Mouse (Mus musculus) forebrain, embryonic 15.5 days (tissue): Measurements from ENCODE around the gene Ubac2. TPM values are rescaled to one million over a fixed set of nuclear protein-coding genes. Genes with fewer than 3 reads are reported as not detected.

Experiments used
- ATAC-seq: fragments of 200-750 bp; cut with Nextera tagmentation; replicated peaks from 2 replicates; pipeline ENCODE4 v1.8.0; 2017; ENCODE audit warnings: mild to moderate bottlenecking, moderate TSS enrichment, moderate library complexity
- H3K27ac ChIP-seq: fragments of 300-500 bp; sonication (generic); replicated peaks from 2 replicates; pipeline ENCODE4 v1.5.1; 2015; ENCODE audit warnings: mild to moderate bottlenecking, inconsistent platforms
- H3K27me3 ChIP-seq: fragments of 300-500 bp; sonication (generic); 2 replicates; pipeline ENCODE4 v1.6.1; 2015; ENCODE audit warnings: inconsistent platforms
- H3K36me3 ChIP-seq: fragments of 300-500 bp; sonication (generic); 2 replicates; pipeline ENCODE4 v1.6.1; 2015; ENCODE audit warnings: mild to moderate bottlenecking, inconsistent platforms
- H3K4me1 ChIP-seq: fragments of 300-500 bp; sonication (generic); 2 replicates; pipeline ENCODE4 v1.6.1; 2015; ENCODE audit warnings: inconsistent platforms
- H3K4me2 ChIP-seq: fragments of 300-500 bp; sonication (generic); replicated peaks from 2 replicates; pipeline ENCODE4 v1.6.1; 2015; ENCODE audit warnings: mild to moderate bottlenecking, inconsistent platforms
- H3K4me3 ChIP-seq: fragments of 300-500 bp; sonication (generic); 2 replicates; pipeline ENCODE4 v1.5.1; 2015; ENCODE audit warnings: mild to moderate bottlenecking, inconsistent platforms
- H3K9ac ChIP-seq: fragments of 300-500 bp; sonication (generic); replicated peaks from 2 replicates; pipeline ENCODE4 v1.6.1; 2015; ENCODE audit warnings: mild to moderate bottlenecking, inconsistent platforms
- H3K9me3 ChIP-seq: fragments of 300-500 bp; sonication (generic); 2 replicates; pipeline ENCODE4 v1.6.1; 2016; ENCODE audit warnings: inconsistent platforms
- WGBS: fragments of 180-500 bp; shearing (Covaris S2); methylation state at CpG from one replicate; pipeline ENCODE4 v1.1.7; 2015; ENCODE audit warnings: mixed read lengths; 5-methylcytosine and 5-hydroxymethylcytosine counted together
- polyA plus RNA-seq: library from polyadenylated mRNA; unstranded; fragments of >200 nt; fragmentation: Nextera tagmentation; extraction: Ambion mirVana; gene quantifications from 2 replicates; pipeline ENCODE4 v1.2.1, GENCODE M21; 2015

The Ubac2 gene
- polyA plus RNA-seq, 1 experiment from 2014 or later = 51.8 TPM

GRCm38 (mm10) chr14:122028926-122029745, 150.7 kb downstream of the Ubac2 start:
- H3K27ac ChIP-seq = no peak overlapping the region
- no peaks in the 10 kb centered on the region for H3K9me3 ChIP-seq
- no peak overlapping the region for H3K4me2 ChIP-seq
- no peak for ATAC-seq
- no peaks in the 10 kb centered on the region for H3K36me3 ChIP-seq
- no peak overlapping the region for H3K9ac ChIP-seq
- WGBS = 91% methylated on average over 11 of the region's 11 CpGs
- no peak overlapping the region for H3K4me3 ChIP-seq
- H3K4me1 ChIP-seq = no peaks in the 10 kb centered on the region
- no peaks in the 10 kb centered on the region for H3K27me3 ChIP-seq

DNA sequence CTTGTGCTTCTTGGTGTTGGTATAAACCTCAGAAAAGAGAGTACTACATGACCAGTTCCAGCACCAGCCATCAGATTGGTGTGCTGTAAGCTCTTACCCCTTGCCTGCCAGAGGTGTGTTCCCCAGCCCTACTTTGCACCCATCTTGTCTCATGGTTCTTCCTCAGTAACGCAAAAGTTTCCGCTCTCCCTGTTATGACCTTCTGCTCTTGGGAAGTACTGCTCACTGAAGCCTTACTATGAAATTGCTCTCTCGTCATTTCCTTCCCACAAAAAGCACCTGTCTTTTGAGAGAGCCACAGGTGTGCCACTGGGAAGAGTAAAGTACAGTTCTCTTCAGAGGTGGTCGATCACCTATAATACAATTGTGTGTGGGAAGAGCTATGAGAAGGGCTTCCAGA, 151.4 kb downstream of the Ubac2 start:
- no peaks in the 10 kb centered on the region for H3K36me3 ChIP-seq
- H3K27me3 ChIP-seq = no peaks in the 10 kb centered on the region
- no peak overlapping the region for H3K4me3 ChIP-seq
- H3K27ac ChIP-seq = no peak overlapping the region
- no peaks in the 10 kb centered on the region for H3K9me3 ChIP-seq
- ATAC-seq = no peak
- WGBS = 87% methylated on average over 4 of the region's 4 CpGs
- H3K9ac ChIP-seq = no peak overlapping the region
- no peaks in the 10 kb centered on the region for H3K4me1 ChIP-seq
- H3K4me2 ChIP-seq = no peak overlapping the region

GRCm38 (mm10) chr14:122032045-122032444, 153.6 kb downstream of the Ubac2 start:
- H3K4me2 ChIP-seq = no peak overlapping the region
- H3K9me3 ChIP-seq = no peaks in the 10 kb centered on the region
- H3K4me1 ChIP-seq = no peaks in the 10 kb centered on the region
- H3K9ac ChIP-seq = no peak overlapping the region
- no peak for ATAC-seq
- H3K4me3 ChIP-seq = no peak overlapping the region
- H3K27ac ChIP-seq = no peak overlapping the region
- H3K36me3 ChIP-seq = no peaks in the 10 kb centered on the region
- H3K27me3 ChIP-seq = no peaks in the 10 kb centered on the region
- WGBS = 94% methylated on average over 2 of the region's 2 CpGs

GRCm38 (mm10) chr14:122034451-122034850, 156.0 kb downstream of the Ubac2 start, which contains the start of gene Timm8a2:
Gene Timm8a2 (plus strand): TSS chr14:122034674.
- no peak within 1 kb of the TSS for H3K9ac ChIP-seq
- no peaks in the 10 kb centered on the region for H3K4me1 ChIP-seq
- ATAC-seq = no peak
- H3K9me3 ChIP-seq = no peaks in the 10 kb centered on the region
- no peak within 1 kb of the TSS for H3K4me3 ChIP-seq
- H3K4me2 ChIP-seq = no peak within 1 kb of the TSS
- no peak within 1 kb of the TSS for H3K27ac ChIP-seq
- H3K36me3 ChIP-seq = no peaks in the 10 kb centered on the region
- WGBS = 94% methylated on average over 13 of the region's 13 CpGs
- H3K27me3 ChIP-seq = no peaks in the 10 kb centered on the region

DNA sequence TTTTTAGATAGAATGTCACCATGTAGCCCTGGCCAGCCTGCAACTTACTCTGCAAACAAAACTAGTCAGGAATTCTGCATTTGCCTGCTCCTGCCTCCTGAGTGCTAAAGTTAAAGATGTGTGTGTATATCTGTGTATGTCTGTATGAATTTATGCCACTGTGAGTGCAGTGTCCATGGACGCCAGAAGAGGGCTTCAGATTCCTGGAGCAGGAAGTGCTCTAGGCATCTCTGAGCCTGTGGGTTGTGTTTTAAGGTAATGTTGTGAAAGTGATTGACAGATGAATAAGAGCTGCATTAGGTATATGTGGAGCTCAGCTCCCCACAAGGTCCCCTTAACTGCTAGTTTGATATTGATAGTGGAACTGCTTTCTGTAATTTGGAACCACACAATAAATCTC, 156.8 kb downstream of the Ubac2 start:
- no peaks in the 10 kb centered on the region for H3K4me1 ChIP-seq
- WGBS = 92% methylated on average over 1 of the region's 1 CpGs
- ATAC-seq = no peak
- H3K27me3 ChIP-seq = no peaks in the 10 kb centered on the region
- H3K9ac ChIP-seq = no peak overlapping the region
- H3K27ac ChIP-seq = no peak overlapping the region
- H3K4me2 ChIP-seq = no peak overlapping the region
- H3K9me3 ChIP-seq = no peaks in the 10 kb centered on the region
- no peak overlapping the region for H3K4me3 ChIP-seq
- no peaks in the 10 kb centered on the region for H3K36me3 ChIP-seq

- no peak overlapping the region for H3K9ac ChIP-seq
- 81% methylated on average over 2 of the region's 2 CpGs for WGBS
Measured at GRCm38 (mm10) chr14:122035860-122036259, 157.4 kb downstream of the Ubac2 start.

DNA sequence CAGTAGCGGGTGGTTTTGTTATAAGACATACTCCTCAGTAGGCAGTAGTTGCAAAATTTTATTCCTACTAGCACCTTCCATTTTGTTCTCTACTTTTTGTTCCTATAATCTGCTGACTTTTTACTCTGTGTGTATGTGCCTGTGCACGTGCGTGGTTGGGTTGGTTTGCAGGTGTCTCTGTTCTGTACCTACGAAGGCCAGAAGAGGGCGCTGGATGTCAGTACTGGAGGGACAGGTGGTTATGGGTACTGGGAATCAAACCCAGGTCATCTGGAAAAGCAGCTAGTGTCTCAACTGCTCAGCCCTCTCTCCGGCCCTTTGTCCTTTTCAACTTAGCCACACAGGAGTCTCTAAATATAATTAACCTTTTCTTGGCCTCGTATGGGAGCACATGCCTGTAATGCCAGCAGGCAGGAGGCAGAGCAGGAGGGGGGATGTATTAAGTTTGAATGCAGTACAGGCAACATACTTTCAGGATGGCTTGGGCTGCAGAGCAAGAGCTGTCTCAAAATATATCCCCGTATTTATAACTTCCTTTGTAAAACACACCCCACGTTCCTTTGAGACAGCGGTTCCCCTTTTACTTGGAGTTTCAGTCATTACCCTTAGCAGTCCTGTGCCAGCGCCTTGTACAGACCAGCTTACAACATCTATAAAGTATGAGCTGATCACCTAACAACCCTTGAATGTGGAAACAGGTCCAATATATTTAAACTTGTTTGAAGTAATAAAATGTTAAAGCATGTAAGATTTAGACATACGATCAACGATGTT, 160.6 kb downstream of the Ubac2 start:
- H3K27ac ChIP-seq = no peak overlapping the region
- H3K9me3 ChIP-seq = no peaks in the 10 kb centered on the region
- WGBS = 91% methylated on average over 13 of the region's 13 CpGs
- H3K27me3 ChIP-seq = no peaks in the 10 kb centered on the region
- H3K4me1 ChIP-seq = no peaks in the 10 kb centered on the region
- no peak overlapping the region for H3K4me2 ChIP-seq
- H3K4me3 ChIP-seq = no peak overlapping the region
- no peaks in the 10 kb centered on the region for H3K36me3 ChIP-seq
- no peak overlapping the region for H3K9ac ChIP-seq
- no peak for ATAC-seq

More at GRCm38 (mm10) chr14:122035860-122036259, 157.4 kb downstream of the Ubac2 start:
- Histone ChIP-seq H3K9me3 (no peaks in the 10 kb centered on the region), H3K4me1 (no peaks in the 10 kb centered on the region), H3K4me2 (no peak overlapping the region), H3K36me3 (no peaks in the 10 kb centered on the region), H3K4me3 (no peak overlapping the region), H3K27ac (no peak overlapping the region), H3K27me3 (no peaks in the 10 kb centered on the region)
- ATAC-seq = no peak

- Histone ChIP-seq H3K4me1 (no peaks in the 10 kb centered on the region), H3K27ac (no peak overlapping the region), H3K4me2 (no peak overlapping the region), H3K9ac (no peak overlapping the region), H3K27me3 (no peaks in the 10 kb centered on the region), H3K9me3 (no peaks in the 10 kb centered on the region), H3K4me3 (no peak overlapping the region), H3K36me3 (no peaks in the 10 kb centered on the region)
- 89% methylated on average over 3 of the region's 3 CpGs for WGBS
- no peak for ATAC-seq
Measured at GRCm38 (mm10) chr14:122041413-122041825, 163.0 kb downstream of the Ubac2 start.

GRCm38 (mm10) chr14:122042142-122042694, 163.8 kb downstream of the Ubac2 start:
- ATAC-seq = no peak
- WGBS = 84% methylated on average over 8 of the region's 8 CpGs

GRCm38 (mm10) chr14:122047784-122048183, 169.4 kb downstream of the Ubac2 start:
- Histone ChIP-seq H3K4me2 (no peak overlapping the region), H3K27ac (no peak overlapping the region), H3K9ac (no peak overlapping the region), H3K4me3 (no peak overlapping the region), H3K36me3 (no peaks in the 10 kb centered on the region), H3K9me3 (no peaks in the 10 kb centered on the region), H3K27me3 (no peaks in the 10 kb centered on the region), H3K4me1 (no peaks in the 10 kb centered on the region)
- ATAC-seq = no peak
- WGBS = 91% methylated on average over 8 of the region's 8 CpGs

More at GRCm38 (mm10) chr14:122042142-122042694, 163.8 kb downstream of the Ubac2 start:
- Histone ChIP-seq H3K27me3 (no peaks in the 10 kb centered on the region), H3K4me1 (no peaks in the 10 kb centered on the region), H3K27ac (no peak overlapping the region), H3K36me3 (no peaks in the 10 kb centered on the region), H3K9me3 (no peaks in the 10 kb centered on the region), H3K4me2 (no peak overlapping the region), H3K9ac (no peak overlapping the region), H3K4me3 (no peak overlapping the region)

- Histone ChIP-seq H3K27ac (no peak overlapping the region), H3K4me1 (no peaks in the 10 kb centered on the region), H3K4me3 (no peak overlapping the region), H3K9ac (no peak overlapping the region), H3K4me2 (no peak overlapping the region), H3K27me3 (no peaks in the 10 kb centered on the region), H3K9me3 (no peaks in the 10 kb centered on the region), H3K36me3 (no peaks in the 10 kb centered on the region)
- no peak for ATAC-seq
- 83% methylated on average over 9 of the region's 9 CpGs for WGBS
Measured at GRCm38 (mm10) chr14:122048816-122049215, 170.4 kb downstream of the Ubac2 start.
